Mouse (Mus musculus): ENCODE measurements at regions not wholly inside any gene's neighbourhood (a gene's known extent, or its start where the extent isn't known, plus 50 kb on each side); places are given as distances from the start of the nearest gene placed in this dataset.

DNA sequence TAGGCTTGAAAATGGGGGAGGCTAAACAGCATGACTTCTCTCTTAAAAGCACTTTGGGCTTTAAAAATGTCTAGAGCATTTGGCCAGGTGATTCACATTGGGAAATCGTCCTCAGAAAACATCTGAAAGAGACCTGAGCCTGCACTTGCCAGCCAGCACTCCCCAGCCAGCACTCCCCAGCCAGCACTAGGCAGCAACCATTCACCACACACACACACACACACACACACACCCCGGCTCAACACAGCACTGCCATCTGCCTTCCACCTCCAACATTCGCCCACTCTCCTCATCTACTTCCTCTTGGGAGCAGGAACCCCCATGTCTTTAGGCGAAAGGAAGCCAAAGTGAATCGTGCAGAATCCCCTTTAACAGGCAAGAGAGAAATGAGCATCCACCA, 85.4 kb downstream of the Atp23 start:
- 78% methylated on average over 5 of the region's 5 CpGs for WGBS
- no peaks in the 10 kb centered on the region for H3K4me1 ChIP-seq
- H3K27ac ChIP-seq (replicated peaks): no peak overlapping the region
- no peak for ATAC-seq (ENCODE audit: low FRiP score, low read depth)
- H3K4me3 ChIP-seq: no peak overlapping the region
- no peaks in the 10 kb centered on the region for H3K27me3 ChIP-seq
- no peak overlapping the region for H3K4me2 ChIP-seq (replicated peaks)
- H3K9ac ChIP-seq (replicated peaks): no peak overlapping the region
- no peaks in the 10 kb centered on the region for H3K9me3 ChIP-seq
- H3K36me3 ChIP-seq: no peaks in the 10 kb centered on the region

GRCm38 (mm10) chr10:126814968-126815367, 86.2 kb downstream of the Atp23 start:
- Histone ChIP-seq H3K4me3 (no peak overlapping the region), H3K4me2 (replicated peaks) (no peak overlapping the region), H3K36me3 (no peaks in the 10 kb centered on the region), H3K9ac (replicated peaks) (no peak overlapping the region), H3K27me3 (no peaks in the 10 kb centered on the region), H3K4me1 (no peaks in the 10 kb centered on the region), H3K27ac (replicated peaks) (no peak overlapping the region), H3K9me3 (no peaks in the 10 kb centered on the region)
- WGBS: 89% methylated on average over 18 of the region's 18 CpGs
- ATAC-seq (ENCODE audit: low FRiP score, low read depth): no peak

DNA sequence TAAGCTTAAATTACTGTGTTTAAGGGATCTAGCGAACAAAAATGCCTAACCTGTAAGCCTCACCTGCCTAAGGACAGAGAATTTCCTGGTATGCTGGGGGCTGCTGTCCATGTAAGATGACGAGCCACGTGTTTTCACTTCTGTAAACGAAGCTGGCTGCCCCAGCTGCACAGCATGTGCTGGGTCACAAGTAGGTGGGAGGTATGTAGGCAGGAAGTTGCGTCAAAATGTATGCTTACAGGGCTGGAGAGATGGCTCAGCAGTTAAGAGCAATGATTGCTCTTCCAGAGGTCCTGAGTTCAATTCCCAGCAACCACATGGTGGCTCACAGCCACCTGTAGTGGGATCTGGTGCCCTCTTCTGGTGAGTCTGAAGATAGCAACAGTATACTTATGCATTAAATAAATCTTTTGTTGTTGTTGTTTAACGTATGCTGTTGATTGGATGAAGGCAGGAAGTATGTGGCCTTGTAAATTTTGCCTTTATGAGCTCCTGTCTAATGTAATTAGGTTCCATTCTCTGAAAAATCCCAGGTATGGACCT, 88.0 kb downstream of the Atp23 start:
- WGBS: 89% methylated on average over 6 of the region's 6 CpGs
- no peak for ATAC-seq (ENCODE audit: low FRiP score, low read depth)
- no peak overlapping the region for H3K4me2 ChIP-seq (replicated peaks)
- H3K4me1 ChIP-seq: 0 out of 2 replicates have a peak, but pooled peaks cover 2% of the 10 kb centered on the region
- no peak overlapping the region for H3K9ac ChIP-seq (replicated peaks)
- H3K4me3 ChIP-seq: no peak overlapping the region
- no peaks in the 10 kb centered on the region for H3K36me3 ChIP-seq
- no peak overlapping the region for H3K27ac ChIP-seq (replicated peaks)
- H3K27me3 ChIP-seq: no peaks in the 10 kb centered on the region
- no peaks in the 10 kb centered on the region for H3K9me3 ChIP-seq

- Histone ChIP-seq H3K9me3 (no peaks in the 10 kb centered on the region), H3K4me3 (no peak overlapping the region), H3K9ac (replicated peaks) (no peak overlapping the region), H3K4me2 (replicated peaks) (no peak overlapping the region), H3K27me3 (no peaks in the 10 kb centered on the region), H3K4me1 (0 out of 2 replicates have a peak, but pooled peaks cover 2% of the 10 kb centered on the region), H3K27ac (replicated peaks) (no peak overlapping the region), H3K36me3 (no peaks in the 10 kb centered on the region)
- WGBS: 82% methylated on average over 7 of the region's 7 CpGs
- 0 out of 2 replicates have a peak, but pooled peaks have one; percentile 34 for ATAC-seq (ENCODE audit: low FRiP score, low read depth)
These were observed 88.9 kb downstream of the Atp23 start for GRCm38 (mm10) chr10:126812243-126812755.

DNA sequence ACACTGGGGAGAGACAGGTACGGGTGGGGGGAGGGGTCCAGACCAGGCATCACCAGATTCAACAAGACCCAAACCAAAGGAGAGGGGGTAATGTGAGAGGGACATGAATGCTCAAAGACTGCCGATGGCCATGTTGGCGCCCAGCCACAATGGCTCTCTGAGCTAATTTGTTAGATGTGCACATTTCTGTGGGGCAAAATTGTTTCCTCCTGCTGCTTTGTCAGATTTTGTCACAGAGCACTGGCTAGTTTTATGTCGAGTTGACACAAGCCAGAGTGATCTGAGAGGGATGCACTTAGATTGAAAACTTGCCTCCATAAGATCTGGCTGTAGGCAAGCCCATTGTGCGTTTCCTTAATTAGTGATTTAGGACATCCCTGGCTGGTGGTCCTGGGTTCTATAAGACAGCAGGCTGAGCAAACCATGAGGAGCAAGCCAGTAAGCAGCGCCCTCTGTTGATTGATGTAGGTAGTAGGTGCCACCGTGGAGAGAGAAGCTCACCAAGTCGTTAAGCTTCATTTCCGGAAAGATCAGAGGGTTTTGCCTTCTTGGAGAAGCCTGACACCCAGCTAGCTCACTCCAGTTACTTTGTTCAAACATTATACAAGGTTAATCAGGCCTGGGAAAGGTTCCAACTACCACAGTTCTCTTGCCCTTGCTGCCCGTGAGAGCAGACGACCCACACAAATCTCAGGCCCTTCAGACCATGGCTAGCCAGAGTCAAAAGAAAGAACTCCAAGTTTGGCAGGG, 90.6 kb downstream of the Atp23 start:
- Histone ChIP-seq H3K27me3 (no peaks in the 10 kb centered on the region), H3K4me2 (replicated peaks) (no peak overlapping the region), H3K27ac (replicated peaks) (no peak overlapping the region), H3K4me3 (no peak overlapping the region), H3K9ac (replicated peaks) (no peak overlapping the region), H3K4me1 (0 out of 2 replicates have a peak, but pooled peaks cover 2% of the 10 kb centered on the region), H3K36me3 (no peaks in the 10 kb centered on the region), H3K9me3 (no peaks in the 10 kb centered on the region)
- WGBS: 82% methylated on average over 11 of the region's 11 CpGs
- ATAC-seq (ENCODE audit: low FRiP score, low read depth): no peak

DNA sequence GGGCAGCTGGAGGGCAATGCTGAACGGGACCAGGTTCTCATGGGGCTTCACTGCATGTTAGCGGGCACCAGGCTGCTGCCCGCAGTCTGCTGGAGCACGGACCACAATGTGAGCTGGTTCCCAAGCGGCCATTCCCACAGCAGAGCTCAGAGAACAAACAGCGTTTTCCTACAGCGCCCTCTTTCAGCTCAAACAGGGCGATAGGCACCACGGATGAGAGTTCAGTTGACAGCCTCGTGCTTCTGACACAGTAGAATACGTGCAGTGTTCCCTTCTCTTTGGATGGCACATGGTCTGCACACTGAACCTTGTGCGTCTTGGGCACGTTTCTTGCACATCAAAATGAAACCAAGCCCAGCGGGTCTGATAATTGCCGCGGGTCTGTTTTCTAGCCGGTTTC, 91.6 kb downstream of the Atp23 start:
- no peaks in the 10 kb centered on the region for H3K9me3 ChIP-seq
- ATAC-seq (ENCODE audit: low FRiP score, low read depth): 0 out of 2 replicates have a peak, but pooled peaks have one; percentile 41
- no peaks in the 10 kb centered on the region for H3K27me3 ChIP-seq
- peak overlapping the region; percentile 12; the same call in 1 of the 2 replicates for H3K4me3 ChIP-seq
- peak overlapping the region; percentile 34 for H3K4me2 ChIP-seq (replicated peaks)
- H3K9ac ChIP-seq (replicated peaks): no peak overlapping the region
- 62% methylated on average over 17 of the region's 17 CpGs for WGBS
- H3K4me1 ChIP-seq: 0 out of 2 replicates have a peak, but pooled peaks cover 2% of the 10 kb centered on the region
- no peak overlapping the region; the same call in 1 of the 2 replicates for H3K27ac ChIP-seq (replicated peaks)
- no peaks in the 10 kb centered on the region for H3K36me3 ChIP-seq

GRCm38 (mm10) chr10:126806881-126807280, 94.3 kb downstream of the Atp23 start:
- ATAC-seq (ENCODE audit: low FRiP score, low read depth): no peak
- Histone ChIP-seq H3K27ac (replicated peaks) (no peak overlapping the region), H3K4me2 (replicated peaks) (no peak overlapping the region), H3K36me3 (no peaks in the 10 kb centered on the region), H3K4me3 (no peak overlapping the region), H3K9me3 (no peaks in the 10 kb centered on the region), H3K27me3 (no peaks in the 10 kb centered on the region), H3K9ac (replicated peaks) (no peak overlapping the region), H3K4me1 (0 out of 2 replicates have a peak, but pooled peaks cover 5% of the 10 kb centered on the region)
- 88% methylated on average over 4 of the region's 4 CpGs for WGBS

- Histone ChIP-seq H3K4me1 (0 out of 2 replicates have a peak, but pooled peaks cover 3% of the 10 kb centered on the region), H3K27ac (replicated peaks) (no peak overlapping the region), H3K4me2 (replicated peaks) (no peak overlapping the region), H3K4me3 (no peak overlapping the region), H3K27me3 (no peaks in the 10 kb centered on the region), H3K36me3 (no peaks in the 10 kb centered on the region), H3K9ac (replicated peaks) (no peak overlapping the region), H3K9me3 (no peaks in the 10 kb centered on the region)
- 72% methylated on average over 4 of the region's 4 CpGs for WGBS
- ATAC-seq (ENCODE audit: low FRiP score, low read depth): no peak
These were observed 98.4 kb downstream of the Atp23 start for GRCm38 (mm10) chr10:126802732-126803131.

- Histone ChIP-seq H3K27me3 (no peaks in the 10 kb centered on the region), H3K27ac (replicated peaks) (no peak overlapping the region), H3K4me2 (replicated peaks) (no peak overlapping the region), H3K36me3 (no peaks in the 10 kb centered on the region), H3K4me3 (no peak overlapping the region), H3K9ac (replicated peaks) (no peak overlapping the region), H3K4me1 (0 out of 2 replicates have a peak, but pooled peaks cover 3% of the 10 kb centered on the region), H3K9me3 (no peaks in the 10 kb centered on the region)
- no peak for ATAC-seq (ENCODE audit: low FRiP score, low read depth)
- 64% methylated on average over 4 of the region's 4 CpGs for WGBS
These were observed 101.8 kb downstream of the Atp23 start for GRCm38 (mm10) chr10:126799393-126799792.

GRCm38 (mm10) chr10:126793136-126793535, 108.0 kb downstream of the Atp23 start:
- 44% methylated on average over 3 of the region's 3 CpGs for WGBS
- ATAC-seq (ENCODE audit: low FRiP score, low read depth): 0 out of 2 replicates have a peak, but pooled peaks have one; percentile 38
- Histone ChIP-seq H3K36me3 (no peaks in the 10 kb centered on the region), H3K4me3 (no peak overlapping the region), H3K4me2 (replicated peaks) (no peak overlapping the region), H3K9me3 (no peaks in the 10 kb centered on the region), H3K9ac (replicated peaks) (no peak overlapping the region), H3K4me1 (peaks cover 6% of the 10 kb centered on the region; the same call in 1 of the 2 replicates), H3K27ac (replicated peaks) (peak overlapping the region; percentile 44), H3K27me3 (no peaks in the 10 kb centered on the region)

GRCm38 (mm10) chr10:126792371-126792835, 108.8 kb downstream of the Atp23 start:
- H3K9ac ChIP-seq (replicated peaks): no peak overlapping the region
- H3K36me3 ChIP-seq: no peaks in the 10 kb centered on the region
- no peaks in the 10 kb centered on the region for H3K9me3 ChIP-seq
- no peaks in the 10 kb centered on the region for H3K27me3 ChIP-seq
- 68% methylated on average over 10 of the region's 10 CpGs for WGBS
- no peak overlapping the region for H3K4me2 ChIP-seq (replicated peaks)
- H3K4me1 ChIP-seq: peaks cover 6% of the 10 kb centered on the region; the same call in 1 of the 2 replicates
- peak; percentile 68; the same call in 1 of the 2 replicates for ATAC-seq (ENCODE audit: low FRiP score, low read depth)
- H3K27ac ChIP-seq (replicated peaks): peak overlapping the region; percentile 58
- no peak overlapping the region for H3K4me3 ChIP-seq

DNA sequence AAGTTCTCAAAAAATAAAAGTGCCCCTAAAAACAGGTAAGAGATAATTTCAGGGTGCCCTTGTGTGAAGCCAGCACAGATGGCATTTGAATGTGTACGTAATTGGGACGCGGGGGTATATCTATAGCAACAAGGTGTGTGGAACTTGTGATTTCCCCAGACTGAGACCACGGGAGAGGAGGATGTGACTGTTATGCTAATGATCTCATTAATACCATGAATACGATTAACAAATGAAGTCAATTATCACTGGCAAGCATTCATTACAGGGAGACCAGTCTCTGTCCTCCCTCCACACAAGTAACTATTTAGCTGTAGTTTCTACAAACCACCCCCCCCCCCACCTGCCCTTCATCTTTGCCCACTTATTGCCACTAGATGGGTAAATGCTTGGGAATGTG, 112.9 kb downstream of the Atp23 start:
- no peak for ATAC-seq (ENCODE audit: low FRiP score, low read depth)

More for the DNA sequence above, 112.9 kb downstream of the Atp23 start:
- 80% methylated on average over 5 of the region's 5 CpGs for WGBS
- Histone ChIP-seq H3K27ac (replicated peaks) (no peak overlapping the region), H3K4me2 (replicated peaks) (no peak overlapping the region), H3K4me1 (peaks cover 6% of the 10 kb centered on the region; the same call in 1 of the 2 replicates), H3K4me3 (no peak overlapping the region), H3K9ac (replicated peaks) (no peak overlapping the region), H3K9me3 (no peaks in the 10 kb centered on the region), H3K36me3 (no peaks in the 10 kb centered on the region), H3K27me3 (no peaks in the 10 kb centered on the region)

All from midbrain, embryonic 12.5 days (tissue).